Mouse (Mus musculus): ENCODE results near the gene Evx1. TPM values are rescaled to one million over a fixed set of nuclear protein-coding genes. Genes with fewer than 3 reads are reported as not detected.
A peak's percentile ranks its signal among the peaks of the same experiment; 100 is the strongest.

Evx1 gene
- polyA plus RNA-seq, 1 experiment from 2014 or later = 0.70 TPM

DNA sequence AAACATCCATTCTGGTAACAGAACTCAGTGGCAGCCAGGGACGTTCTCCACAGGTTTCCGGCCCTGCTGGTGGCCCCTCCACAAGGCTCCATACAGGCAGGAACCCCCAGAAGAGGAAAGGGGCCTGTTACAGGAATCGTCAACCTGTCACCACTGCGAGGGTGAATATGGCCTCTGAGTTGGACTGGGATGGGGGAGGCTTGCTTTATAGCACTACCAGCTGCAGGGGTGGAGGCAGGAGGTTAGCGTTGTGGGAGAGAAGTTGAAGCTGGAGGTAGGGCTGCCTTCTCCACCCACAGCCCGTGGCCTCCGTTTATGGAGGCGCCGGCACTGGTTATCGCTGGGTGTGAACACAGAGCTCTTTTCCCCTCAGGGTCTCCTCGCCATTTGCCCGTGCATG lies 32.2 kb upstream of the Evx1 start:
- no peaks in the 10 kb centered on the region for H3K9me3 ChIP-seq (ENCODE audit: control insufficient read depth, low read length)
- 46% methylated on average over 12 of the region's 12 CpGs for WGBS
- no peak overlapping the region for H3K9ac ChIP-seq (replicated peaks; ENCODE audit: low read depth, low read length)
- no peak overlapping the region for H3K4me2 ChIP-seq (ENCODE audit: low read depth, low read length)
- H3K4me1 ChIP-seq (ENCODE audit: control insufficient read depth, insufficient read depth, low read length) = no peaks in the 10 kb centered on the region
- no peak overlapping the region for H3K4me3 ChIP-seq (ENCODE audit: low read depth, low read length)
- ATAC-seq (ENCODE audit: low read depth) = no peak
- no peak overlapping the region for H3K27ac ChIP-seq (ENCODE audit: low read depth, low read length)
- peaks cover 25% of the 10 kb centered on the region for H3K27me3 ChIP-seq (ENCODE audit: control insufficient read depth, insufficient read depth, low read length)
- H3K36me3 ChIP-seq (ENCODE audit: control insufficient read depth, insufficient read depth, low read length) = no peaks in the 10 kb centered on the region

- no peaks in the 10 kb centered on the region for H3K4me1 ChIP-seq (ENCODE audit: control insufficient read depth, insufficient read depth, low read length)
- no peak overlapping the region for H3K4me2 ChIP-seq (ENCODE audit: low read depth, low read length)
- no peaks in the 10 kb centered on the region for H3K36me3 ChIP-seq (ENCODE audit: control insufficient read depth, insufficient read depth, low read length)
- no peak for ATAC-seq (ENCODE audit: low read depth)
- no peak overlapping the region for H3K4me3 ChIP-seq (ENCODE audit: low read depth, low read length)
- no peaks in the 10 kb centered on the region for H3K9me3 ChIP-seq (ENCODE audit: control insufficient read depth, low read length)
- H3K27me3 ChIP-seq (ENCODE audit: control insufficient read depth, insufficient read depth, low read length) = peaks cover 10% of the 10 kb centered on the region
- no peak overlapping the region for H3K9ac ChIP-seq (replicated peaks; ENCODE audit: low read depth, low read length)
- H3K27ac ChIP-seq (ENCODE audit: low read depth, low read length) = no peak overlapping the region
- 88% methylated on average over 5 of the region's 5 CpGs for WGBS
Observed at GRCm38 (mm10) chr6:52283896-52284295, 29.4 kb upstream of the Evx1 start.

DNA sequence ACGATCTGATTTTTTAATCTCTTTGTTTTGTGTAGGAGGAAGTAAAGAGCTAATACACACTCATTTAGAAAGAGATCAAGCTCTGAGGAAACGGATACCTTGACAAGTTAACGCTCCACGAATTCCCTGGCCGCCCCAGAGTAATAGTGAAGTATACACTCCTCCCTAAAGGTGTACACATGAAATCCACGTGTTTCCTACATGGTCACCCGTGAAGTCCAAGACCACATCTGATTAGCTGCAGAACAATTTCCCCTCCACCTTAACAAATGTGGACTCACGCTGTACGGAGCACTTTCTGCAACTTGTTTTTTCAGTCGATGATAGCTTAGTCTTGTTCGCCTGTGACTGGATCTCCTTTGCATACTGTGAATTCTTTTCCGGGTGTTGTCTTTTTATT lies 23.1 kb upstream of the Evx1 start:
- no peak overlapping the region for H3K4me3 ChIP-seq (ENCODE audit: low read depth, low read length)
- H3K4me2 ChIP-seq (ENCODE audit: low read depth, low read length) = no peak overlapping the region
- no peaks in the 10 kb centered on the region for H3K4me1 ChIP-seq (ENCODE audit: control insufficient read depth, insufficient read depth, low read length)
- no peaks in the 10 kb centered on the region for H3K36me3 ChIP-seq (ENCODE audit: control insufficient read depth, insufficient read depth, low read length)
- 16% methylated on average over 12 of the region's 12 CpGs for WGBS
- H3K27ac ChIP-seq (ENCODE audit: low read depth, low read length) = no peak overlapping the region
- no peaks in the 10 kb centered on the region for H3K9me3 ChIP-seq (ENCODE audit: control insufficient read depth, low read length)
- H3K9ac ChIP-seq (replicated peaks; ENCODE audit: low read depth, low read length) = no peak overlapping the region
- no peak for ATAC-seq (ENCODE audit: low read depth)
- H3K27me3 ChIP-seq (ENCODE audit: control insufficient read depth, insufficient read depth, low read length) = peaks cover 45% of the 10 kb centered on the region

GRCm38 (mm10) chr6:52291021-52291860 lies 22.1 kb upstream of the Evx1 start:
- Histone ChIP-seq H3K27me3 (ENCODE audit: control insufficient read depth, insufficient read depth, low read length) (peaks cover 45% of the 10 kb centered on the region), H3K9ac (replicated peaks; ENCODE audit: low read depth, low read length) (no peak overlapping the region), H3K4me1 (ENCODE audit: control insufficient read depth, insufficient read depth, low read length) (no peaks in the 10 kb centered on the region), H3K36me3 (ENCODE audit: control insufficient read depth, insufficient read depth, low read length) (no peaks in the 10 kb centered on the region), H3K4me3 (ENCODE audit: low read depth, low read length) (no peak overlapping the region; the same call in 1 of the 2 replicates), H3K4me2 (ENCODE audit: low read depth, low read length) (peak overlapping the region; percentile 26), H3K27ac (ENCODE audit: low read depth, low read length) (no peak overlapping the region), H3K9me3 (ENCODE audit: control insufficient read depth, low read length) (no peaks in the 10 kb centered on the region)
- WGBS = 3% methylated on average over 45 of the region's 45 CpGs
- ATAC-seq (ENCODE audit: low read depth) = no peak

DNA sequence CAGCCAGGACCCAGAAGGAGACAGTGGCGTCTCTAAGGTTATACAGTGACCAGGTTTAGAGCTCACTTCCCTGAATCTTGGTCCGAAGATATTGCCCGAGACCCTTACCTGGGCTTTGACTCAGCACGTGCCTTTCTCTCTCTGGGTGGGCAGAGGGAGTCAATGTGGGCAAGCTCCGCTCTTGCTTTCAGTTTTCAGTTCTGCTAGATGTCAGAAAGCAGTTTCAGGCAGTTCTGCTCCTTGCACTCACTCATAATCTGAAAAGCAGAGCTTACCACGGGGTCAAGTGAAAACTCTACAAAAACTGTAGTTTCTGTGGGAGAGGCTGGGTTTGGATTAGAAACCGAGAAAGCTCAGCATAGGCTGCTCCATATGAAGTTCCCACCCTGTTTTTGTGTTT lies 21.0 kb upstream of the Evx1 start:
- H3K9me3 ChIP-seq (ENCODE audit: control insufficient read depth, low read length) = no peaks in the 10 kb centered on the region
- H3K4me2 ChIP-seq (ENCODE audit: low read depth, low read length) = no peak overlapping the region
- H3K9ac ChIP-seq (replicated peaks; ENCODE audit: low read depth, low read length) = no peak overlapping the region
- 70% methylated on average over 7 of the region's 7 CpGs for WGBS
- no peak overlapping the region for H3K4me3 ChIP-seq (ENCODE audit: low read depth, low read length)
- H3K27ac ChIP-seq (ENCODE audit: low read depth, low read length) = no peak overlapping the region
- ATAC-seq (ENCODE audit: low read depth) = no peak
- no peaks in the 10 kb centered on the region for H3K36me3 ChIP-seq (ENCODE audit: control insufficient read depth, insufficient read depth, low read length)
- peaks cover 49% of the 10 kb centered on the region for H3K27me3 ChIP-seq (ENCODE audit: control insufficient read depth, insufficient read depth, low read length)
- H3K4me1 ChIP-seq (ENCODE audit: control insufficient read depth, insufficient read depth, low read length) = no peaks in the 10 kb centered on the region

GRCm38 (mm10) chr6:52294616-52295015 lies 18.7 kb upstream of the Evx1 start:
- Histone ChIP-seq H3K36me3 (ENCODE audit: control insufficient read depth, insufficient read depth, low read length) (no peaks in the 10 kb centered on the region), H3K27me3 (ENCODE audit: control insufficient read depth, insufficient read depth, low read length) (peaks cover 39% of the 10 kb centered on the region), H3K27ac (ENCODE audit: low read depth, low read length) (no peak overlapping the region), H3K4me3 (ENCODE audit: low read depth, low read length) (no peak overlapping the region), H3K9ac (replicated peaks; ENCODE audit: low read depth, low read length) (no peak overlapping the region), H3K4me2 (ENCODE audit: low read depth, low read length) (no peak overlapping the region), H3K4me1 (ENCODE audit: control insufficient read depth, insufficient read depth, low read length) (no peaks in the 10 kb centered on the region), H3K9me3 (ENCODE audit: control insufficient read depth, low read length) (no peaks in the 10 kb centered on the region)
- 78% methylated on average over 6 of the region's 6 CpGs for WGBS
- no peak for ATAC-seq (ENCODE audit: low read depth)

DNA sequence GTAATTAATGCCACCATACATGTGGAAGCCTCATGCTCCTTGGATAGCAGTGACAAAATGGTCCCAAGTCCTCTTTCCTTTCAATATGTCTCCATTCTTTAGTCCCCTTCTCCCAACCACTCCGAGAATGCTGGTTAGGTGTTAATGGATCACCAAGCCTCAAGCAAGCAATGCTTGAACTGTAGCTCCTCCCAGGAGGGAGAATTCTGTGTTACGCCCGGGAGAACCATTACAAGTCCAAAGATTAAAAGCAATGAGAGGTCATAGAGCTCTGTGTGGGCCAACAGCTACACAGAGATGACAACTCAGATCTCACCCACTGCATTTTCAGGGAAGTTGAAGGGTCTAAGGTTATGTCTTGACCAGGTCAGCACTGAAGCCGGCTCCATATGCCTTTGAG lies 14.8 kb upstream of the Evx1 start:
- 89% methylated on average over 4 of the region's 4 CpGs for WGBS
- Histone ChIP-seq H3K4me1 (ENCODE audit: control insufficient read depth, insufficient read depth, low read length) (no peaks in the 10 kb centered on the region), H3K27me3 (ENCODE audit: control insufficient read depth, insufficient read depth, low read length) (peaks cover 14% of the 10 kb centered on the region), H3K4me2 (ENCODE audit: low read depth, low read length) (no peak overlapping the region), H3K9ac (replicated peaks; ENCODE audit: low read depth, low read length) (no peak overlapping the region), H3K4me3 (ENCODE audit: low read depth, low read length) (no peak overlapping the region), H3K27ac (ENCODE audit: low read depth, low read length) (no peak overlapping the region), H3K36me3 (ENCODE audit: control insufficient read depth, insufficient read depth, low read length) (no peaks in the 10 kb centered on the region), H3K9me3 (ENCODE audit: control insufficient read depth, low read length) (no peaks in the 10 kb centered on the region)
- ATAC-seq (ENCODE audit: low read depth) = no peak

- no peak overlapping the region for H3K27ac ChIP-seq (ENCODE audit: low read depth, low read length)
- H3K9me3 ChIP-seq (ENCODE audit: control insufficient read depth, low read length) = no peaks in the 10 kb centered on the region
- no peaks in the 10 kb centered on the region; the same call in 1 of the 2 replicates for H3K4me1 ChIP-seq (ENCODE audit: control insufficient read depth, insufficient read depth, low read length)
- no peak overlapping the region for H3K9ac ChIP-seq (replicated peaks; ENCODE audit: low read depth, low read length)
- no peaks in the 10 kb centered on the region for H3K36me3 ChIP-seq (ENCODE audit: control insufficient read depth, insufficient read depth, low read length)
- H3K4me3 ChIP-seq (ENCODE audit: low read depth, low read length) = no peak overlapping the region
- H3K27me3 ChIP-seq (ENCODE audit: control insufficient read depth, insufficient read depth, low read length) = peaks cover 9% of the 10 kb centered on the region
- WGBS = 84% methylated on average over 4 of the region's 4 CpGs
- ATAC-seq (ENCODE audit: low read depth) = no peak
- H3K4me2 ChIP-seq (ENCODE audit: low read depth, low read length) = no peak overlapping the region
Observed at GRCm38 (mm10) chr6:52300806-52301205, 12.5 kb upstream of the Evx1 start.

- Histone ChIP-seq H3K9me3 (ENCODE audit: control insufficient read depth, low read length) (no peaks in the 10 kb centered on the region), H3K36me3 (ENCODE audit: control insufficient read depth, insufficient read depth, low read length) (no peaks in the 10 kb centered on the region), H3K4me2 (ENCODE audit: low read depth, low read length) (no peak overlapping the region), H3K4me1 (ENCODE audit: control insufficient read depth, insufficient read depth, low read length) (no peaks in the 10 kb centered on the region; the same call in 1 of the 2 replicates), H3K9ac (replicated peaks; ENCODE audit: low read depth, low read length) (no peak overlapping the region), H3K4me3 (ENCODE audit: low read depth, low read length) (no peak overlapping the region), H3K27ac (ENCODE audit: low read depth, low read length) (no peak overlapping the region), H3K27me3 (ENCODE audit: control insufficient read depth, insufficient read depth, low read length) (peaks cover 29% of the 10 kb centered on the region)
- no peak for ATAC-seq (ENCODE audit: low read depth)
- 59% methylated on average over 3 of the region's 3 CpGs for WGBS
Observed at GRCm38 (mm10) chr6:52303426-52303825, 9.9 kb upstream of the Evx1 start.

Measured in neural tube, embryonic 14.5 days (tissue).